Mouse (Mus musculus): ENCODE measurements around the gene Slc44a3. TPM values are rescaled to one million over a fixed set of nuclear protein-coding genes. Genes with fewer than 3 reads are reported as not detected.

Gene Slc44a3
- polyA plus RNA-seq, 1 experiment from 2014 or later, result 15.2 TPM

GRCm38 (mm10) chr3:121464733-121465305 lies 67.4 kb downstream of the Slc44a3 start:
- 83% methylated on average over 7 of the region's 7 CpGs for WGBS (ENCODE audit: insufficient replicate concordance)

GRCm38 (mm10) chr3:121462782-121463181 lies 69.4 kb downstream of the Slc44a3 start:
- H3K27me3 ChIP-seq (ENCODE audit: insufficient read depth, low read length), result no peaks in the 10 kb centered on the region
- TF ChIP-seq EP300 (IDR thresholded peaks at IDR 0.05; ENCODE audit: low read depth) (no peak), CTCF (IDR thresholded peaks at IDR 0.05; ENCODE audit: low read depth) (no peak)
- 83% methylated on average over 3 of the region's 3 CpGs for WGBS (ENCODE audit: insufficient replicate concordance)
- no peak overlapping the region for H3K9ac ChIP-seq (replicated peaks)
- no peak overlapping the region for H3K27ac ChIP-seq (ENCODE audit: low read depth)
- no peak overlapping the region for H3K4me2 ChIP-seq (ENCODE audit: low read depth, low read length)
- H3K9me3 ChIP-seq (ENCODE audit: low read length), result no peaks in the 10 kb centered on the region
- DNase-seq (no peak), ATAC-seq (no peak)
- no peak overlapping the region for H3K4me3 ChIP-seq (ENCODE audit: low read depth, low read length)
- peaks cover 8% of the 10 kb centered on the region; the same call in 1 of the 2 replicates for H3K36me3 ChIP-seq (replicated peaks; ENCODE audit: insufficient read depth, low read length)
- H3K4me1 ChIP-seq (ENCODE audit: insufficient read depth), result peaks cover 5% of the 10 kb centered on the region; the same call in 1 of the 2 replicates

More at GRCm38 (mm10) chr3:121464733-121465305, 67.4 kb downstream of the Slc44a3 start:
- no peaks in the 10 kb centered on the region for H3K9me3 ChIP-seq (ENCODE audit: low read length)
- H3K27me3 ChIP-seq (ENCODE audit: insufficient read depth, low read length), result no peaks in the 10 kb centered on the region
- no peak overlapping the region for H3K4me2 ChIP-seq (ENCODE audit: low read depth, low read length)
- H3K27ac ChIP-seq (ENCODE audit: low read depth), result no peak overlapping the region
- DNase-seq (no peak), ATAC-seq (no peak)
- no peaks in the 10 kb centered on the region for H3K36me3 ChIP-seq (replicated peaks; ENCODE audit: insufficient read depth, low read length)
- no peak overlapping the region for H3K4me3 ChIP-seq (ENCODE audit: low read depth, low read length)
- no peak overlapping the region for H3K9ac ChIP-seq (replicated peaks)
- TF ChIP-seq CTCF (IDR thresholded peaks at IDR 0.05; ENCODE audit: low read depth), result no peak
- TF ChIP-seq EP300 (IDR thresholded peaks at IDR 0.05; ENCODE audit: low read depth), result no peak
- peaks cover 12% of the 10 kb centered on the region for H3K4me1 ChIP-seq (ENCODE audit: insufficient read depth)

- Histone ChIP-seq H3K4me1 (ENCODE audit: insufficient read depth) (peaks cover 5% of the 10 kb centered on the region; the same call in 1 of the 2 replicates), H3K36me3 (replicated peaks; ENCODE audit: insufficient read depth, low read length) (peaks cover 12% of the 10 kb centered on the region), H3K27ac (ENCODE audit: low read depth) (no peak overlapping the region), H3K4me2 (ENCODE audit: low read depth, low read length) (no peak overlapping the region), H3K27me3 (ENCODE audit: insufficient read depth, low read length) (no peaks in the 10 kb centered on the region), H3K9ac (replicated peaks) (no peak overlapping the region), H3K4me3 (ENCODE audit: low read depth, low read length) (no peak overlapping the region), H3K9me3 (ENCODE audit: low read length) (no peaks in the 10 kb centered on the region)
- no peak for ATAC-seq
- TF ChIP-seq EP300 (IDR thresholded peaks at IDR 0.05; ENCODE audit: low read depth), result no peak
- no peak for TF ChIP-seq CTCF (IDR thresholded peaks at IDR 0.05; ENCODE audit: low read depth)
- 78% methylated on average over 13 of the region's 13 CpGs for WGBS (ENCODE audit: insufficient replicate concordance)
- no peak for DNase-seq
Observed at GRCm38 (mm10) chr3:121461477-121461876, 70.7 kb downstream of the Slc44a3 start.

GRCm38 (mm10) chr3:121460473-121461193 lies 71.6 kb downstream of the Slc44a3 start:
- Histone ChIP-seq H3K9me3 (ENCODE audit: low read length) (no peaks in the 10 kb centered on the region), H3K27ac (ENCODE audit: low read depth) (peak overlapping the region; percentile 46), H3K36me3 (replicated peaks; ENCODE audit: insufficient read depth, low read length) (peaks cover 21% of the 10 kb centered on the region), H3K4me2 (ENCODE audit: low read depth, low read length) (peak overlapping the region; percentile 35; the same call in 1 of the 2 replicates), H3K4me3 (ENCODE audit: low read depth, low read length) (no peak overlapping the region), H3K9ac (replicated peaks) (no peak overlapping the region), H3K27me3 (ENCODE audit: insufficient read depth, low read length) (no peaks in the 10 kb centered on the region), H3K4me1 (ENCODE audit: insufficient read depth) (peaks cover 5% of the 10 kb centered on the region; the same call in 1 of the 2 replicates)
- ATAC-seq, result peak; percentile 91
- TF ChIP-seq CTCF (IDR thresholded peaks at IDR 0.05; ENCODE audit: low read depth), result no peak
- peak; percentile 92 for TF ChIP-seq EP300 (IDR thresholded peaks at IDR 0.05; ENCODE audit: low read depth)
- 51% methylated on average over 16 of the region's 16 CpGs for WGBS (ENCODE audit: insufficient replicate concordance)
- DNase-seq, result peak; percentile 27

GRCm38 (mm10) chr3:121458545-121459492 lies 73.4 kb downstream of the Slc44a3 start:
- Histone ChIP-seq H3K9me3 (ENCODE audit: low read length) (no peaks in the 10 kb centered on the region), H3K36me3 (replicated peaks; ENCODE audit: insufficient read depth, low read length) (peaks cover 34% of the 10 kb centered on the region), H3K4me1 (ENCODE audit: insufficient read depth) (peaks cover 5% of the 10 kb centered on the region; the same call in 1 of the 2 replicates), H3K9ac (replicated peaks) (no peak overlapping the region), H3K4me2 (ENCODE audit: low read depth, low read length) (no peak overlapping the region), H3K4me3 (ENCODE audit: low read depth, low read length) (no peak overlapping the region), H3K27ac (ENCODE audit: low read depth) (no peak overlapping the region), H3K27me3 (ENCODE audit: insufficient read depth, low read length) (no peaks in the 10 kb centered on the region)
- no peak for DNase-seq
- 50% methylated on average over 14 of the region's 14 CpGs for WGBS (ENCODE audit: insufficient replicate concordance)
- TF ChIP-seq CTCF (IDR thresholded peaks at IDR 0.05; ENCODE audit: low read depth), result no peak
- TF ChIP-seq EP300 (IDR thresholded peaks at IDR 0.05; ENCODE audit: low read depth), result no peak
- ATAC-seq, result peak; percentile 29; the same call in 1 of the 2 replicates

Measured in liver, postnatal 0 days (tissue).